Mouse (Mus musculus): ENCODE measurements around the gene Ppp2r3a. TPM values are rescaled to one million over a fixed set of nuclear protein-coding genes. Genes with fewer than 3 reads are reported as not detected.

The Ppp2r3a gene
- polyA plus RNA-seq, 1 experiment from 2014 or later: 71.3 TPM

DNA sequence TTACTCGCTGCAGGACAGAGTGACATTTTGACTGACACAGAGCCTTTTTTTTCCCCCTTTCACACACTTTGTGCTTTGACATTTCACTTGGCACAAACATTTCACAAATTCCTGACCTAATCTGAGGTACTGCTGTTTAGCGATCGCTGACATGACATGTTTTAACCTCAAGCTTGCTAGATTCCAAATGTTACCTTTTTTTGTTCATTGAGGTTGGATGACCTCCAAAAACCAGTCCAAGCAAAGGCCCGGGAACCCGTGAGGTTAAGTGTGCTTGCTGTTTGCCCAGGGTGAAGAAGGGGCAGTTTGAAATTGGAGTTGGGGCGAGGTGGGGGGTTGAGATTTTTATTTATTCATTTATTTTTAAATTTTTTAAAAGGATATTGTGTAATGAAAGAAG lies 31.1 kb upstream of the Ppp2r3a start:
- Histone ChIP-seq H3K36me3 (ENCODE audit: control insufficient read depth, insufficient read depth, low read length) (no peaks in the 10 kb centered on the region), H3K9ac (ENCODE audit: low read depth, low read length) (no peak overlapping the region), H3K4me3 (ENCODE audit: low read depth, low read length) (no peak overlapping the region), H3K4me1 (ENCODE audit: control insufficient read depth, insufficient read depth, low read length) (no peaks in the 10 kb centered on the region), H3K4me2 (no peak overlapping the region), H3K27me3 (ENCODE audit: control insufficient read depth, insufficient read depth, low read length) (no peaks in the 10 kb centered on the region), H3K27ac (ENCODE audit: low read depth, low read length) (no peak overlapping the region), H3K9me3 (replicated peaks; ENCODE audit: control insufficient read depth, low read length) (no peaks in the 10 kb centered on the region)
- ATAC-seq (replicated peaks; ENCODE audit: insufficient number of reproducible peaks, low FRiP score, low TSS enrichment): no peak
- 64% methylated on average over 6 of the region's 6 CpGs for WGBS (ENCODE audit: insufficient replicate concordance)

DNA sequence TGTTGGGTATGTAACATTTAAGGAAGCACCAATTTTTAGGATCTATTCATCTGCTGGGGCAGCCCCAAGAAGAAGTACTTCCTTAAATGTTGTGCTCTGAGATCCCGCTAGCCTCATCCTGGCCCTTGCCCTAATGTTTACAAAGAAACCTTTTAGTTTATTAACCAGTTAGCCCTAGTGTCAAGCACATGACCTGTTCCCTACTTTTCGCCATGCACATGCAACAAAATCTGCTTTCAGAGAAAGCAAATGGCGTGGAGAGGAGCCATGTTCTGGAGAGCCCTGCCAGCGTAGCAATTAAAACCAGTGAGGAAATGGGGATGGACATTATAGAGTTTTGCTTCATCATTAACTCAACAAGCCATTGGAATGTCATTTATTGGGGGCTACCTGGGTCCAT lies 30.3 kb upstream of the Ppp2r3a start:
- Histone ChIP-seq H3K4me2 (no peak overlapping the region), H3K9ac (ENCODE audit: low read depth, low read length) (no peak overlapping the region), H3K36me3 (ENCODE audit: control insufficient read depth, insufficient read depth, low read length) (no peaks in the 10 kb centered on the region), H3K27ac (ENCODE audit: low read depth, low read length) (no peak overlapping the region), H3K4me1 (ENCODE audit: control insufficient read depth, insufficient read depth, low read length) (no peaks in the 10 kb centered on the region), H3K4me3 (ENCODE audit: low read depth, low read length) (no peak overlapping the region), H3K27me3 (ENCODE audit: control insufficient read depth, insufficient read depth, low read length) (no peaks in the 10 kb centered on the region), H3K9me3 (replicated peaks; ENCODE audit: control insufficient read depth, low read length) (no peaks in the 10 kb centered on the region)
- 85% methylated on average over 4 of the region's 4 CpGs for WGBS (ENCODE audit: insufficient replicate concordance)
- no peak for ATAC-seq (replicated peaks; ENCODE audit: insufficient number of reproducible peaks, low FRiP score, low TSS enrichment)

DNA sequence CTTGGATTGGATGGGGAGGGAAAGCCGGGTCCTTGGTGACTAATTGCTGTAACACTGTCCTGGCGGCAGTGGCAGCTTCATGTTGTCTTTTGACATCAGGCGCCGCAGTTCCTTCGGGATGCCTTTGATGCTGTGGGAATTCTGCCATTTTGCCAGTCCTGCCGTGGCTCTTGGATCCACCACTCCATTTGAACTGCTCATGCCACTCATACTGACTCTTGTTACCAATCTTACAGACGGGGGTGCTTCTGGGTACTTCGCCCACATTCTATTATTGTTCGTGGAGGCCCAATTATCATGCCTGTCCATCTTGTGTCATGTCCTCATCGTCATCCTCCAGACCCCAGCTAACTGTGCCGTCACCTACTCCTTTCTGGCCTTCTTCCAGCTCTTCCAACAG lies 29.7 kb upstream of the Ppp2r3a start:
- no peak overlapping the region for H3K4me3 ChIP-seq (ENCODE audit: low read depth, low read length)
- H3K4me2 ChIP-seq: no peak overlapping the region
- H3K27ac ChIP-seq (ENCODE audit: low read depth, low read length): no peak overlapping the region
- ATAC-seq (replicated peaks; ENCODE audit: insufficient number of reproducible peaks, low FRiP score, low TSS enrichment): no peak
- no peaks in the 10 kb centered on the region for H3K9me3 ChIP-seq (replicated peaks; ENCODE audit: control insufficient read depth, low read length)
- no peaks in the 10 kb centered on the region for H3K36me3 ChIP-seq (ENCODE audit: control insufficient read depth, insufficient read depth, low read length)
- 88% methylated on average over 11 of the region's 11 CpGs for WGBS (ENCODE audit: insufficient replicate concordance)
- H3K4me1 ChIP-seq (ENCODE audit: control insufficient read depth, insufficient read depth, low read length): no peaks in the 10 kb centered on the region
- H3K27me3 ChIP-seq (ENCODE audit: control insufficient read depth, insufficient read depth, low read length): no peaks in the 10 kb centered on the region
- no peak overlapping the region for H3K9ac ChIP-seq (ENCODE audit: low read depth, low read length)

DNA sequence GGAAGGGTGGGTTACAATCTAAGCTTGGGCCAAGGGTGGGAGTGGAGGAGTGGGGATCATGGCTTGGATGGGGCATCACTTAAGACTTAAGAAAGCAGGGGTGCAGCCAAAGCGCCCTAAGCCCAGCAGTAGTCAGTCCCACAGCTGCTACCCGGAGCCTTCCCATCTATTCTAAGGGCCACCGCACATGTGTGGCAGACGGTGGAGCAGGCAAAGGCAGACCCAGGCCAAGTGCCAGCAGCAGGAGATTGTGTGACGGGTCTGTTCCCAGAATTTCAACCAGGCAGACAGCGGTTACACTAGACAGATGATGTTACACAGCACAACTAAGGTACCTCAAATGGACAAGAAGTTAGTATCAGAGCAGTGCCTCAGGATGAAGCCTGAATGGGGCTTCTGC lies 29.3 kb upstream of the Ppp2r3a start:
- Histone ChIP-seq H3K9ac (ENCODE audit: low read depth, low read length) (no peak overlapping the region), H3K4me2 (no peak overlapping the region), H3K4me1 (ENCODE audit: control insufficient read depth, insufficient read depth, low read length) (no peaks in the 10 kb centered on the region), H3K27ac (ENCODE audit: low read depth, low read length) (no peak overlapping the region), H3K36me3 (ENCODE audit: control insufficient read depth, insufficient read depth, low read length) (no peaks in the 10 kb centered on the region), H3K9me3 (replicated peaks; ENCODE audit: control insufficient read depth, low read length) (no peaks in the 10 kb centered on the region), H3K27me3 (ENCODE audit: control insufficient read depth, insufficient read depth, low read length) (no peaks in the 10 kb centered on the region), H3K4me3 (ENCODE audit: low read depth, low read length) (no peak overlapping the region)
- WGBS (ENCODE audit: insufficient replicate concordance): 79% methylated on average over 6 of the region's 6 CpGs
- no peak for ATAC-seq (replicated peaks; ENCODE audit: insufficient number of reproducible peaks, low FRiP score, low TSS enrichment)

DNA sequence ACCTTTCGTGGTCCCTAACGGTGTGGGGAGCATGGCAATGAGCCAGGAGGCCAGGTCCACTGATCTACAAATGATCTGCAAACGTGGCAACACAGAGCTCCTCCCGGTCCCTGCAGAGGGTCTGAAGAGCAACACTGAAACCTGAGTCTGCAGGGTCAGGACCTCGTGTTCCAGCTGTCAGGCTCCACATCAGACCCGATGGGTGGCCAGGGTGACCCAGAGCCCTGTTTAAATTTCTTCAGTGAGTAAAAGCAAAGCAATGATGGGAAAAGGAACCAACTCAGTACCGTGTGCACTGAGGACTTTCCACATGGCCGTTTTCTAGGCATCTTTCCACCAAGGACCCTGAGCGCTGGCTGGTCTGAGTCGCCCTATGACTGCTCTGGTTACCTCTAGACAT lies 28.6 kb upstream of the Ppp2r3a start:
- no peak overlapping the region for H3K4me3 ChIP-seq (ENCODE audit: low read depth, low read length)
- no peak for ATAC-seq (replicated peaks; ENCODE audit: insufficient number of reproducible peaks, low FRiP score, low TSS enrichment)

DNA sequence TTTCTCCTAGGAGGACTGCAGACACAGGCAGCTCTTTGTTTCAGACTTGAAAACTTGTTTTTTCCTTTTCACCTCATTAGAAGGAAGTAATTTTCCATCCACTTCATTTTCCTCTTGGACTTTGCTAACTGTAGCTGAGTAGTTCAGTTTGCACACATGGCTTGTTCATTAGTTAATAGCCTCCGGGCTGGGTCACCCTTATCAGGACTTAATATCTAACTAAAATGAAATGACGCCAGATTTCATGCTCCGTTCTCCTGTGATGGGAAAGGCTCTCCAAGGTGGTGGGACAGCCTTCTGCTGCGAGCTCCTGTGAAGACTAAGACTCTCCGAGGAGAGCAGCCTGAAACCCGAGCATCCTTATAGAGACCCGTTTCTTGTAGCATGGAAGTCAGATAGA lies 21.1 kb upstream of the Ppp2r3a start:
- Histone ChIP-seq H3K4me2 (no peak overlapping the region), H3K4me1 (ENCODE audit: control insufficient read depth, insufficient read depth, low read length) (no peaks in the 10 kb centered on the region), H3K27ac (ENCODE audit: low read depth, low read length) (no peak overlapping the region), H3K36me3 (ENCODE audit: control insufficient read depth, insufficient read depth, low read length) (no peaks in the 10 kb centered on the region), H3K9me3 (replicated peaks; ENCODE audit: control insufficient read depth, low read length) (no peaks in the 10 kb centered on the region), H3K27me3 (ENCODE audit: control insufficient read depth, insufficient read depth, low read length) (no peaks in the 10 kb centered on the region), H3K9ac (ENCODE audit: low read depth, low read length) (no peak overlapping the region), H3K4me3 (ENCODE audit: low read depth, low read length) (no peak overlapping the region)
- no peak for ATAC-seq (replicated peaks; ENCODE audit: insufficient number of reproducible peaks, low FRiP score, low TSS enrichment)
- WGBS (ENCODE audit: insufficient replicate concordance): 81% methylated on average over 7 of the region's 7 CpGs

More for the DNA sequence above, 28.6 kb upstream of the Ppp2r3a start:
- H3K9ac ChIP-seq (ENCODE audit: low read depth, low read length): no peak overlapping the region
- no peaks in the 10 kb centered on the region for H3K4me1 ChIP-seq (ENCODE audit: control insufficient read depth, insufficient read depth, low read length)
- no peaks in the 10 kb centered on the region for H3K36me3 ChIP-seq (ENCODE audit: control insufficient read depth, insufficient read depth, low read length)
- H3K27me3 ChIP-seq (ENCODE audit: control insufficient read depth, insufficient read depth, low read length): no peaks in the 10 kb centered on the region
- WGBS (ENCODE audit: insufficient replicate concordance): 63% methylated on average over 10 of the region's 10 CpGs
- H3K4me2 ChIP-seq: no peak overlapping the region
- no peaks in the 10 kb centered on the region for H3K9me3 ChIP-seq (replicated peaks; ENCODE audit: control insufficient read depth, low read length)
- H3K27ac ChIP-seq (ENCODE audit: low read depth, low read length): no peak overlapping the region

DNA sequence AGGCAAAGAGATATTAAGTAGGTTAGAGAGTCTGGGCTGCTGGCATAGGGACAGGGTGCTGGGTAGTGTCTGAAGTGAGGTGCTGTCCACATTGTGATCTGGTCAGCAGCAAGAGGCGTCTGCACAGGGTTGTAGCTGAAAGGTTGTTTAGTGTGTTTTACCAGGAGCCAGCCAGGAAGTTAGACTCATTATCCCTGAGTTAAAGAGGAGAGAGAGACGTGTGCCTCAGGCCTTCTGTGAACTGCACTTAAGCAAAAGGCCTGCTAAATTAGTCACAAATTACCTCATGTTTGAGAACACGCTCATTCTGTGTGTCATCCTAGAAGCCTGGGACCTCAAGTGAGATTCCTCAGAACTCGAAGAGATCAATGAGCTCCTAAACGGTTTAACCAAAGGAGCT lies 18.4 kb upstream of the Ppp2r3a start:
- H3K27ac ChIP-seq (ENCODE audit: low read depth, low read length): no peak overlapping the region
- no peaks in the 10 kb centered on the region for H3K27me3 ChIP-seq (ENCODE audit: control insufficient read depth, insufficient read depth, low read length)
- peaks cover 2% of the 10 kb centered on the region; the same call in 1 of the 2 replicates for H3K4me1 ChIP-seq (ENCODE audit: control insufficient read depth, insufficient read depth, low read length)
- no peaks in the 10 kb centered on the region for H3K36me3 ChIP-seq (ENCODE audit: control insufficient read depth, insufficient read depth, low read length)
- no peaks in the 10 kb centered on the region for H3K9me3 ChIP-seq (replicated peaks; ENCODE audit: control insufficient read depth, low read length)
- no peak overlapping the region for H3K4me3 ChIP-seq (ENCODE audit: low read depth, low read length)
- WGBS (ENCODE audit: insufficient replicate concordance): 57% methylated on average over 5 of the region's 5 CpGs
- no peak for ATAC-seq (replicated peaks; ENCODE audit: insufficient number of reproducible peaks, low FRiP score, low TSS enrichment)
- no peak overlapping the region for H3K9ac ChIP-seq (ENCODE audit: low read depth, low read length)
- H3K4me2 ChIP-seq: no peak overlapping the region

DNA sequence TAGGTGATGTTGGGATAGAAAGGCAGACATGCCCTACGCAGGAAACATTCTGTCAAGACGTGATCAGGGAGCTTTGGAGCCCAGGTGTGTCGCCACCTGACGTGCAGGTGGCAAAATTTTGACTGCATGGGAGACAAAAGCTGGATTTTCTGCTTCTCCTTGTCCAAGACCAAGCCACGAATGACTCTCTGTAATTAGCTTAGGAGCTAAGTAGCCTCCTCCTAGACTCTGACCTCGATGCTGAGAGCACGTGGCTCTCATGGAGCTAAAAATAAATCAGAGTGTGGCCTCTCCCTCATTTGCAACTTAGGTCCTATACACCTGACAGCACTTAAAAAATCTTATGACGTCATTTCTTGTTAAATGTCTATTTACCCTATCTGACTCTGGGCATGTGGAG lies 14.4 kb upstream of the Ppp2r3a start:
- H3K27ac ChIP-seq (ENCODE audit: low read depth, low read length): no peak overlapping the region
- no peaks in the 10 kb centered on the region for H3K36me3 ChIP-seq (ENCODE audit: control insufficient read depth, insufficient read depth, low read length)
- no peak overlapping the region for H3K4me2 ChIP-seq
- H3K9ac ChIP-seq (ENCODE audit: low read depth, low read length): no peak overlapping the region
- no peak overlapping the region for H3K4me3 ChIP-seq (ENCODE audit: low read depth, low read length)
- H3K4me1 ChIP-seq (ENCODE audit: control insufficient read depth, insufficient read depth, low read length): peaks cover 8% of the 10 kb centered on the region; the same call in 1 of the 2 replicates
- no peak for ATAC-seq (replicated peaks; ENCODE audit: insufficient number of reproducible peaks, low FRiP score, low TSS enrichment)
- H3K9me3 ChIP-seq (replicated peaks; ENCODE audit: control insufficient read depth, low read length): no peaks in the 10 kb centered on the region
- no peaks in the 10 kb centered on the region for H3K27me3 ChIP-seq (ENCODE audit: control insufficient read depth, insufficient read depth, low read length)
- WGBS (ENCODE audit: insufficient replicate concordance): 73% methylated on average over 8 of the region's 8 CpGs

DNA sequence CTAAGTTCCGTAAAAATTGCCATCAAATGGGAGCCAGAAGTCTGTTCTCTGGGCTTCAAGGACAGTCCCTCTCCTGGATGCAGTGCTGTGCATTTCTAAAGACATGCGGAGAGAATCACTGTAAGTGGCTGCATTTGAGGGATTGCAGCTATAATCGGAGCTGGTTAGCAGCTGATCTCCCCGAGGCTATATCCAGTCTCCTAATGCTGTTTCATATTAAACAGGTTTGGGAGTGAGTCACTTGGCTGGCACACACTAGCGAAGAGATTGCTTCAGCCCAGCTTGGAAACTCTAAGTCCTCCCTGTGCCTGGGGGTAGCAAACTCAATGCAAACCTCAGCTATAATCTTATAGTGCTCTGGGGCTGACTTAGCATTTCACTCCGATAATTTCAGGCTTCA lies 14.0 kb upstream of the Ppp2r3a start:
- Histone ChIP-seq H3K4me1 (ENCODE audit: control insufficient read depth, insufficient read depth, low read length) (peaks cover 8% of the 10 kb centered on the region; the same call in 1 of the 2 replicates), H3K4me2 (no peak overlapping the region), H3K27ac (ENCODE audit: low read depth, low read length) (no peak overlapping the region), H3K9ac (ENCODE audit: low read depth, low read length) (no peak overlapping the region), H3K27me3 (ENCODE audit: control insufficient read depth, insufficient read depth, low read length) (no peaks in the 10 kb centered on the region), H3K9me3 (replicated peaks; ENCODE audit: control insufficient read depth, low read length) (no peaks in the 10 kb centered on the region), H3K4me3 (ENCODE audit: low read depth, low read length) (no peak overlapping the region), H3K36me3 (ENCODE audit: control insufficient read depth, insufficient read depth, low read length) (no peaks in the 10 kb centered on the region)
- ATAC-seq (replicated peaks; ENCODE audit: insufficient number of reproducible peaks, low FRiP score, low TSS enrichment): no peak
- WGBS (ENCODE audit: insufficient replicate concordance): 74% methylated on average over 6 of the region's 6 CpGs
